11 mouse cellular contexts compared by ENCODE assay signal in the genomic region with DNA sequence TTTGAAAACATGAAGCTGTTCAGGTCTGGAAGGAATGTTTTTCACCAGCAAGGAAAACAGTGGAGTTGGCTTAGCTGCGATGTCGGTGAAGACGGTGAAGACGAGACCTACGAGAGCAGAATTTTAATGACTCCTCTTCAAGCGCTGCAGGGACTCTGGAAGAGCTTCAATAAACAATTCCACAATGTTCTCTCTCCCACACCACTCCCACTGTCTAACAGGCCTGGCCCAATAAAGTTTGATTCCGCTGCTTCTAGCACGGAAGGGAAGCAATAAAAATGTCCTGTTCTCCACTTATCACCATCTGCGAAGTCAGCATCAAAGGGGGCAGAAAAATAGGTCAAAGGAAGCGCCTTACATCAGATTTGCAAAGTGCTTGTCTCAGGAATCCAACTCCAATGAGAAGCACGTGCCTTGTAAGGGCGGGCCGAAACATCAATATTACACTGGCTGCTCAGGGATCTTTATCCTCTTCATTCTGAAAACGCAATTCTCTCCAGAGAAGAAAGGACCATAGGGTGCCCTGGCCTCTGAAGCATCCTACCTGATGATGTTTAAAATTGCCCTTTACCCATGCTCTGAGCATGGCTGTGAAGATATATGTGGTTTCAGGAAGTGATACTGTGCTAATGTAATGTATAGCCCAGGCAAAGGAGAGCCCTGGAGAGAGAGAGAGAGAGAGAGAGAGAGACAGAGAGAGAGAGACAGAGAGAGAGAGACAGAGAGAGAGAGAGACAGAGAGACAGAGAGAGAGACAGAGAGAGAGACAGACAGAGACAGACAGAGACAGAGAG. TPM values are rescaled to one million over a fixed set of nuclear protein-coding genes. Genes with fewer than 3 reads are reported as not detected.
DNase-seq lines count a peak whose midpoint lies in the region; ATAC-seq and TF ChIP-seq lines count a peak whose summit lies in the region.
"Had no signal": no experiment of that assay in that cellular context is flagged by ENCODE, and none has a peak within 500 bp of the region (broad histone marks: within the 10 kb centered on the region; RNA-seq: fewer than 3 reads in every experiment).

No protein-coding gene starts in this region.

- H3K9me3 ChIP-seq in lung, embryonic 14.5 days (ENCODE audit: low read depth, low read length) = no peaks in the 10 kb centered on the region
- no peaks in the 10 kb centered on the region for H3K9me3 ChIP-seq in intestine, embryonic 16.5 days (ENCODE audit: control insufficient read depth, low read length)
- H3K9me3 ChIP-seq in limb, embryonic 13.5 days = no peaks in the 10 kb centered on the region

- H3K9ac ChIP-seq in lung, embryonic 14.5 days = no peak overlapping the region
- H3K9ac ChIP-seq in intestine, embryonic 16.5 days (ENCODE audit: low read depth, low read length) = no peak overlapping the region
- peak overlapping the region; percentile 25; the same call in 1 of the 2 replicates for H3K9ac ChIP-seq in limb, embryonic 13.5 days

- WGBS in lung, embryonic 14.5 days = 42% methylated on average over 14 of the region's 14 CpGs
- 21% methylated on average over 14 of the region's 14 CpGs for WGBS in intestine, embryonic 16.5 days
- WGBS in limb, embryonic 13.5 days = 15% methylated on average over 14 of the region's 14 CpGs
- WGBS in thymus, adult 2 months = 91% methylated on average over 14 of the region's 14 CpGs

- H3K36me3 ChIP-seq in lung, embryonic 14.5 days (ENCODE audit: insufficient read depth) = no peaks in the 10 kb centered on the region; the same call in 1 of the 2 replicates
- no peaks in the 10 kb centered on the region for H3K36me3 ChIP-seq in intestine, embryonic 16.5 days (ENCODE audit: control insufficient read depth, insufficient read depth, low read length)
- no peaks in the 10 kb centered on the region for H3K36me3 ChIP-seq in limb, embryonic 13.5 days
- H3K36me3 ChIP-seq in thymus, adult 2 months (ENCODE audit: control insufficient read depth, insufficient read depth, low read length) = no peaks in the 10 kb centered on the region

- TF ChIP-seq POLR2A in thymus, adult 2 months (IDR thresholded peaks at IDR 0.05; ENCODE audit: control insufficient read depth, extremely low read depth, insufficient read depth, low read length, poor library complexity) = no peak

- H3K27ac ChIP-seq in lung, embryonic 14.5 days (ENCODE audit: low read depth) = no peak overlapping the region
- no peak overlapping the region for H3K27ac ChIP-seq in intestine, embryonic 16.5 days (ENCODE audit: low read length)
- no peak overlapping the region for H3K27ac ChIP-seq in limb, embryonic 13.5 days
- no peak overlapping the region for H3K27ac ChIP-seq in thymus, adult 2 months (ENCODE audit: control insufficient read depth, insufficient read depth, low read length)
- H3K27ac ChIP-seq: gastrocnemius, adult 2 months had no signal

- H3K27me3 ChIP-seq in lung, embryonic 14.5 days (ENCODE audit: insufficient read depth, low read length) = no peaks in the 10 kb centered on the region
- no peaks in the 10 kb centered on the region for H3K27me3 ChIP-seq in intestine, embryonic 16.5 days (replicated peaks; ENCODE audit: control insufficient read depth, insufficient read depth, low read length)
- H3K27me3 ChIP-seq in limb, embryonic 13.5 days = 0 out of 2 replicates have a peak, but pooled peaks cover 3% of the 10 kb centered on the region
- no peaks in the 10 kb centered on the region for H3K27me3 ChIP-seq in thymus, adult 2 months (ENCODE audit: control insufficient read depth, insufficient read depth, low read length)

- no peak for ATAC-seq in lung, embryonic 14.5 days (ENCODE audit: insufficient read depth)
- ATAC-seq in intestine, embryonic 16.5 days = peak; percentile 86
- no peak for ATAC-seq in limb, embryonic 13.5 days (ENCODE audit: low FRiP score, low read depth)

- H3K4me3 ChIP-seq in lung, embryonic 14.5 days (ENCODE audit: low read depth, low read length) = no peak overlapping the region
- no peak overlapping the region for H3K4me3 ChIP-seq in intestine, embryonic 16.5 days (ENCODE audit: low read length)
- H3K4me3 ChIP-seq in limb, embryonic 13.5 days = no peak overlapping the region
- no peak overlapping the region for H3K4me3 ChIP-seq in thymus, adult 2 months (ENCODE audit: control insufficient read depth, insufficient read depth, low read length)
- H3K4me3 ChIP-seq: gastrocnemius, adult 2 months; myocyte had no signal

- peak; percentile 11 for DNase-seq in embryo, embryonic 10 days (ENCODE audit: low spot score)
- no peak for DNase-seq in embryo, embryonic 9.5 days (ENCODE audit: extremely low spot score)
- DNase-seq in lung, embryonic 14.5 days = peak; percentile 6
- DNase-seq in lung, postnatal 36 days = no peak
- DNase-seq in heart, adult 18-20 months = no peak
- no peak for DNase-seq in thymus, adult 2 months
- DNase-seq: gastrocnemius, adult 2 months; heart, postnatal 4 days had no signal

- no peak for TF ChIP-seq CTCF in lung, embryonic 14.5 days (IDR thresholded peaks at IDR 0.05; ENCODE audit: low read depth)
- no peak for TF ChIP-seq CTCF in thymus, adult 2 months (IDR thresholded peaks at IDR 0.05; ENCODE audit: borderline replicate concordance, control insufficient read depth, extremely low read depth, insufficient read depth, low read length, poor library complexity)

- no peaks in the 10 kb centered on the region for H3K4me1 ChIP-seq in lung, embryonic 14.5 days (ENCODE audit: insufficient read depth)
- H3K4me1 ChIP-seq in intestine, embryonic 16.5 days (ENCODE audit: control insufficient read depth, insufficient read depth, low read length) = peaks cover 6% of the 10 kb centered on the region; the same call in 1 of the 2 replicates
- H3K4me1 ChIP-seq in limb, embryonic 13.5 days = peaks cover 5% of the 10 kb centered on the region; the same call in 1 of the 2 replicates
- no peaks in the 10 kb centered on the region; the same call in 1 of the 2 replicates for H3K4me1 ChIP-seq in thymus, adult 2 months (replicated peaks; ENCODE audit: control insufficient read depth, insufficient read depth, low read length)

- no peak overlapping the region for H3K4me2 ChIP-seq in lung, embryonic 14.5 days
- no peak overlapping the region for H3K4me2 ChIP-seq in intestine, embryonic 16.5 days (ENCODE audit: low read depth, low read length)
- peak overlapping the region; percentile 35 for H3K4me2 ChIP-seq in limb, embryonic 13.5 days (replicated peaks)

RNA-seq across cellular contexts. Expression of a gene that starts 34.2 kb away (rescaled TPM):
- 5.0 and 5.4 TPM in 2 replicates for polyA plus RNA-seq in lung, embryonic 14.5 days (2014; fragmentation: Nextera tagmentation; extraction: Ambion mirVana)
- polyA plus RNA-seq in intestine, embryonic 16.5 days (2015; fragmentation: Nextera tagmentation; extraction: Ambion mirVana) = 16.2 and 25.6 TPM in 2 replicates
- 3.0 and 3.1 TPM in 2 replicates for polyA plus RNA-seq in limb, embryonic 13.5 days (2015; fragmentation: Nextera tagmentation; extraction: Ambion mirVana)
- total RNA-seq in heart, adult 18-20 months (2021) = 10 to 100 TPM; 16.4 to 18.8 TPM
- 0.38 and 1.4 TPM in 2 replicates for polyA plus RNA-seq in thymus, adult 2 months (2012; rRNA removed)

Comparison
In these comparisons a context has a peak if more than half of its experiments do, and no peak if none do; other contexts are left out.
1. DNase-seq: peak in embryo, embryonic 10 days (single experiment) and lung, embryonic 14.5 days (single experiment); none in embryo, embryonic 9.5 days (single experiment), lung, postnatal 36 days (single experiment), heart, adult 18-20 months (0 of 2) and thymus, adult 2 months (single experiment).